Comparison of ENCODE assay signal across 9 mouse cellular contexts in the genomic region with DNA sequence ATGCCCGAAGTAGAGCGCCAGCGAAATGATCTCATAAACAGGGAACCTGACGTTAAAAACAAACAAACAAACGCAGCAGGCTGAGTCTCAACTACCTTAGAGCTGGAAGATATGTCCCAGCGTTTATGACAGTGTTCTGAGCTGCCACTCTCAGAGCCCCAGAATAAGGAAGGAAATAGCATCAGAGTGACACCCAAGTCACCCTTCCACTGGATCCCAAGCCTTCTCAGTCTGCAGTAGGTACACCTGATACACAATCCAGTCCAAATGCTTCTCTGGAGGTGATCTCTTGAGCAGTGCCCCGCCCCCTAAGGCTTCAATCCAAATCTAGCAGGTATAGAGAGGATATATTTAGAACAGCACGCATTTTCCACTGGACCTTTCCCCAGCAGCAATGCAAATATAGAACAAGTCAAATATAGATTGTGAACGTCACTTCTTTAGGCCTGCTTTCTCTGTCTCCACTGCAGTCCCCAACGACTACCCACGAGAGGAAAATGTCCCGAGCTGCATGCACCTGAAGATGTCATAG. TPM values are rescaled to one million over a fixed set of nuclear protein-coding genes. Genes with fewer than 3 reads are reported as not detected.
DNase-seq lines count a peak whose midpoint lies in the region; ATAC-seq lines count a peak whose summit lies in the region.
"Had no signal": no experiment of that assay in that cellular context is flagged by ENCODE, and none has a peak within 500 bp of the region (broad histone marks: within the 10 kb centered on the region; RNA-seq: fewer than 3 reads in every experiment).

No protein-coding gene starts in this region.

- peak overlapping the region; percentile 82 for H3K4me3 ChIP-seq in heart, embryonic 12.5 days
- peak overlapping the region; percentile 82 for H3K4me3 ChIP-seq in midbrain, embryonic 14.5 days (replicated peaks; ENCODE audit: low read depth, low read length)

- intact Hi-C loops in left cerebral cortex, postnatal 4 days (cut with DNase I), result no loop called here

- H3K4me1 ChIP-seq in heart, embryonic 12.5 days (replicated peaks), result peaks cover 23% of the 10 kb centered on the region
- peaks cover 22% of the 10 kb centered on the region for H3K4me1 ChIP-seq in midbrain, embryonic 14.5 days (ENCODE audit: control insufficient read depth, insufficient read depth, low read length)

- H3K27ac ChIP-seq in heart, embryonic 12.5 days (ENCODE audit: poor library complexity, severe bottlenecking), result peak overlapping the region; percentile 83
- no peak overlapping the region for H3K27ac ChIP-seq in midbrain, embryonic 14.5 days (replicated peaks; ENCODE audit: low read depth, low read length)

- peak overlapping the region; percentile 66 for H3K9ac ChIP-seq in heart, embryonic 12.5 days
- H3K9ac ChIP-seq in midbrain, embryonic 14.5 days (replicated peaks; ENCODE audit: low read length), result no peak overlapping the region

- DNase-seq in layer of hippocampus, adult 11-12 months (ENCODE audit: low spot score), result peak; percentile 21
- DNase-seq in layer of hippocampus, postnatal 25 days (ENCODE audit: extremely low spot score in 1 of 2, low spot score in 1 of 2), result no peak
- DNase-seq in cerebellum, adult 18-20 months, result peak; percentile 38
- peak; percentile 14 for DNase-seq in left cerebral cortex, postnatal 4 days
- no peak for DNase-seq in midbrain, embryonic 14.5 days
- DNase-seq in embryo, embryonic 11 days, result no peak
- no peak for DNase-seq in right cerebral cortex, postnatal 25 days

- peak overlapping the region; percentile 87 for H3K4me2 ChIP-seq in heart, embryonic 12.5 days
- H3K4me2 ChIP-seq in midbrain, embryonic 14.5 days (ENCODE audit: low read length), result peak overlapping the region; percentile 92

- H3K9me3 ChIP-seq in heart, embryonic 12.5 days (replicated peaks), result no peaks in the 10 kb centered on the region
- H3K9me3 ChIP-seq in midbrain, embryonic 14.5 days (ENCODE audit: control insufficient read depth, low read length), result no peaks in the 10 kb centered on the region

- no peaks in the 10 kb centered on the region for H3K27me3 ChIP-seq in heart, embryonic 12.5 days (replicated peaks)
- H3K27me3 ChIP-seq in midbrain, embryonic 14.5 days (ENCODE audit: control insufficient read depth, insufficient read depth, low read length), result no peaks in the 10 kb centered on the region

- ATAC-seq in heart, embryonic 12.5 days (ENCODE audit: insufficient number of reproducible peaks, low FRiP score), result no peak
- no peak for ATAC-seq in midbrain, embryonic 14.5 days (ENCODE audit: low FRiP score, low TSS enrichment)

- 31% methylated on average over 12 of the region's 12 CpGs for WGBS in heart, embryonic 12.5 days
- WGBS in midbrain, embryonic 14.5 days, result 46% methylated on average over 12 of the region's 12 CpGs

- no peaks in the 10 kb centered on the region for H3K36me3 ChIP-seq in heart, embryonic 12.5 days
- no peaks in the 10 kb centered on the region for H3K36me3 ChIP-seq in midbrain, embryonic 14.5 days (ENCODE audit: control insufficient read depth, insufficient read depth, low read length)

RNA-seq across cellular contexts. Expression of gene Chml, which starts 0.8 kb away (rescaled TPM):
- total RNA-seq in layer of hippocampus, postnatal 25 days (2021), result 1 to 10 TPM; 4.1 to 4.3 TPM
- 8.1 and 8.5 TPM in 2 replicates for polyA plus RNA-seq in heart, embryonic 12.5 days (2016; fragmentation: Nextera tagmentation; extraction: Ambion mirVana)
- 10 to 100 TPM; 16.2 to 18.4 TPM for total RNA-seq in left cerebral cortex, postnatal 4 days (2021)
- polyA plus RNA-seq in midbrain, embryonic 14.5 days (2014; fragmentation: Nextera tagmentation; extraction: Ambion mirVana), result 5.6 TPM in 2 replicates

RNA-seq across cellular contexts. Expression of gene Opn3, which starts 0.9 kb away (rescaled TPM):
- 1 to 10 TPM; 1.4 TPM for total RNA-seq in layer of hippocampus, postnatal 25 days (2021)
- 15.3 and 16.6 TPM in 2 replicates for polyA plus RNA-seq in heart, embryonic 12.5 days (2016; fragmentation: Nextera tagmentation; extraction: Ambion mirVana)
- 1 to 10 TPM; 6.0 to 7.7 TPM for total RNA-seq in left cerebral cortex, postnatal 4 days (2021)
- 6.3 and 6.5 TPM in 2 replicates for polyA plus RNA-seq in midbrain, embryonic 14.5 days (2014; fragmentation: Nextera tagmentation; extraction: Ambion mirVana)

RNA-seq across cellular contexts. Expression of gene Wdr64, which starts 4.9 kb away (rescaled TPM):
- not detected for total RNA-seq in layer of hippocampus, postnatal 25 days (2021)
- polyA plus RNA-seq in heart, embryonic 12.5 days (2016; fragmentation: Nextera tagmentation; extraction: Ambion mirVana), result not detected in 2 replicates
- not detected for total RNA-seq in left cerebral cortex, postnatal 4 days (2021)
- not detected in 2 replicates for polyA plus RNA-seq in midbrain, embryonic 14.5 days (2014; fragmentation: Nextera tagmentation; extraction: Ambion mirVana)
- total RNA-seq: liver, adult 2 months had no signal
- polyA plus RNA-seq: liver, adult 2 months had no signal

Comparison
In these comparisons a context has a peak if more than half of its experiments do, and no peak if none do; other contexts are left out.
1. DNase-seq: peak in layer of hippocampus, adult 11-12 months (single experiment), cerebellum, adult 18-20 months (2 of 2) and left cerebral cortex, postnatal 4 days (single experiment); none in layer of hippocampus, postnatal 25 days (0 of 2), midbrain, embryonic 14.5 days (single experiment), embryo, embryonic 11 days (single experiment) and right cerebral cortex, postnatal 25 days (single experiment).